Mouse (Mus musculus): ENCODE results near the gene Tsks. TPM values are rescaled to one million over a fixed set of nuclear protein-coding genes. Genes with fewer than 3 reads are reported as not detected.

The Tsks gene
- polyA plus RNA-seq, 1 experiment from 2014 or later, result 0.14 TPM

DNA sequence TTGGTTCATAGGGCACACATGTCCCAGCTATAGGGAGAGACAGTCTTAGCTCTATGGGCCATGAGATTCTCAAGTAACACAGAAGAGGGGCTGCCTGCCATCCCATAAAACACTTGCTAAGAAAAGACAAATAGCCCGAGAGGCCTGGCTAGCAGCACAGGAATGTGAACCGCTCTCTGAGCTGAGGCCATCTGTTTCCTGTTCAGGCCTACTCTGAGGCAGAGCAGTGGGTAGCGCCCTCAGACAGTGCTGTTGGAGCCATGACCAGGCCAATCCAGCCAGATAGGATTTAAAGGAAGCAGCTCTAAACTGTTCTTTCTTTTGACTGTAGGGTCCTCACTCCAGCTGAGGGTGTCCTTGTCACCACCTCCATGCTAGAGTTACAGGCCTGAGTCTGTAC, 61.5 kb downstream of the Tsks start:
- no peak overlapping the region for H3K27ac ChIP-seq
- no peaks in the 10 kb centered on the region for H3K9me3 ChIP-seq
- ATAC-seq, result no peak
- no peak overlapping the region for H3K9ac ChIP-seq
- no peaks in the 10 kb centered on the region for H3K27me3 ChIP-seq (replicated peaks)
- peaks cover 80% of the 10 kb centered on the region for H3K36me3 ChIP-seq
- H3K4me2 ChIP-seq (replicated peaks), result no peak overlapping the region
- peaks cover 7% of the 10 kb centered on the region; the same call in 1 of the 2 replicates for H3K4me1 ChIP-seq (replicated peaks)
- no peak overlapping the region for H3K4me3 ChIP-seq (replicated peaks)
- 58% methylated on average over 3 of the region's 3 CpGs for WGBS

DNA sequence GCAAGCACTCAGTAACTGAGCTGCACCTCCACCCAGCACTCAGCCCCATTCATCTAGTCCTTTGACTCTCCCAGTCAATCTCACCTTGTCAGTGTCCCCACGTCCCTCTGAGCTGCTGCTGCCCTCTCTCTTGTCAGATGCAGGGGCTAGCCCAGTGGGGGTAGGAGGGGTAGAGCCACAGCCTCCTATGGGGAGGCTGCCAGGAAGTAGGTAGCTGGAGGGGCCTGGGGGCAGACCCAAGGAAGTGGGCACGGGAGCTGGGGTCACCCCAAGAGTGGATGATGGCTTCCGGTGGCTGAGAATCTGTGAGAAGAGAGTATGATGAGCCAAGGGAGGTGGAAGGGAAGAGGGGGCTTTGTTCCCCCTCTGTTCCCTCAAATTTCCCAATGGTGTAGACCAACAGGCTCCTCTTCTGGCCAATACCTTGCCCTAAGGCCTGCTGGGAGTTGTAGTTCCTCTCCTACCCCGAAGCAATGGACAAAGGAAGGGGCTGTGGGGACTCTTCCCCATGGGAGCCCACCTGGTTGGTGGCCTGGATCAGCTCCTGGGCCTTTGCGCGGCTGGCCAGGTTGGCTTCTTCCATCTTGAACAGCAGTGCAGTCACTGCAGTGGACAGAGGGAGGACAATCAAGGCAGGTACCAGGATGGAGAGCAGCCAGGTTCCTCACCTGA, 62.5 kb downstream of the Tsks start:
- ATAC-seq, result no peak
- no peaks in the 10 kb centered on the region for H3K27me3 ChIP-seq (replicated peaks)
- H3K4me3 ChIP-seq (replicated peaks), result no peak overlapping the region
- H3K9me3 ChIP-seq, result no peaks in the 10 kb centered on the region
- H3K36me3 ChIP-seq, result peaks cover 84% of the 10 kb centered on the region
- H3K27ac ChIP-seq, result no peak overlapping the region
- H3K4me1 ChIP-seq (replicated peaks), result 0 out of 2 replicates have a peak, but pooled peaks cover 3% of the 10 kb centered on the region
- H3K4me2 ChIP-seq (replicated peaks), result no peak overlapping the region
- H3K9ac ChIP-seq, result no peak overlapping the region
- 88% methylated on average over 6 of the region's 6 CpGs for WGBS

DNA sequence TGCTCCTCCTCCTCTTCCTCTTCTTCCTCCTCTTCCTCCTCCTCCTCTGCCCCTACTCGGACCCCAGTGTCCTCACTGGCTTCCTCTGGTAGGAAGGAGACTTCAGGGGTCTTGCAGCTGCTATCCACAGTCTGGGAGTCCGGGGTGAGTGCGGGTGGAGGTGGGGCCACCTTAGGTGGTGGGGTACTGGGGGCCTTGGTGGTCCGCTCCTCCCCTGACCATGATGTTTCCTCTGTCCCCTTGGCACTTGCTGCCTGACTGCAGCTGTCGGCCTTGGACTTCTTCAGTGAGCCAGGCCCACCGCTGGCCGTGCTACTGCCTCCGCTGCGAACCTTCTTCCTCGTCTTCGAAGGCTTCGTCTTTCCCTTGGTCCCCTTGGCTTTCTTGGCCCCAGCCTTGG, 63.5 kb downstream of the Tsks start:
- Histone ChIP-seq H3K9ac (no peak overlapping the region), H3K4me2 (replicated peaks) (no peak overlapping the region), H3K27me3 (replicated peaks) (no peaks in the 10 kb centered on the region), H3K27ac (no peak overlapping the region), H3K4me1 (replicated peaks) (0 out of 2 replicates have a peak, but pooled peaks cover 3% of the 10 kb centered on the region), H3K9me3 (no peaks in the 10 kb centered on the region), H3K36me3 (peaks cover 86% of the 10 kb centered on the region), H3K4me3 (replicated peaks) (no peak overlapping the region)
- no peak for ATAC-seq
- 94% methylated on average over 12 of the region's 12 CpGs for WGBS

DNA sequence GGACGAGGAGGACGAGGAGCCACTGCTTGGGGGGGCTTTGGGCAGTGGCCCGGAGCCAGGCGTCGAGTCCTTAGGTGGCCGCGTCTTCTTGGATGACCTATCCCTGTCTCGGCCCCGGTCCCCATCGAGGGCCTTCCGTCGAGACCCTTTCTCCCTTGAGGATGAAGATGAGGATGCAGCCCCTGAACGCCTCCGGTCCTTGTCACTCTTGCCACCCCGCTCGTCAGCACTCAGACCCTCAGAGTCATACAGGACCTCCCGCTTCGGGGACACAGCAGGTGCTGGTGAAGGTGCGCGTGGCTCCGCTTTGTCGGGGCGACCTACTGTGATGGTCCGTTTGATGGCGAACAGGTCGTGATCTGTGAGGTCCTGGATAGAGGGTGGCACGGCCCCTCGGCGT, 64.1 kb downstream of the Tsks start:
- no peak overlapping the region for H3K9ac ChIP-seq
- no peaks in the 10 kb centered on the region for H3K27me3 ChIP-seq (replicated peaks)
- H3K27ac ChIP-seq, result no peak overlapping the region
- no peak for ATAC-seq
- no peak overlapping the region for H3K4me3 ChIP-seq (replicated peaks)
- no peak overlapping the region for H3K4me2 ChIP-seq (replicated peaks)
- H3K9me3 ChIP-seq, result no peaks in the 10 kb centered on the region
- 96% methylated on average over 29 of the region's 29 CpGs for WGBS
- peaks cover 86% of the 10 kb centered on the region for H3K36me3 ChIP-seq
- no peaks in the 10 kb centered on the region for H3K4me1 ChIP-seq (replicated peaks)

Other genes starting within 250 kb of the Tsks start
- not detected in 2 replicates for gene Izumo2, start 234.5 kb upstream of the Tsks start, polyA plus RNA-seq (2015; fragmentation: Nextera tagmentation; extraction: Ambion mirVana)
- gene Vrk3, start 194.8 kb upstream of the Tsks start, polyA plus RNA-seq (2015; fragmentation: Nextera tagmentation; extraction: Ambion mirVana), result 36.0 and 39.4 TPM in 2 replicates
- gene Zfp473, start 192.2 kb upstream of the Tsks start, polyA plus RNA-seq (2015; fragmentation: Nextera tagmentation; extraction: Ambion mirVana), result 2.0 and 2.5 TPM in 2 replicates
- 87.4 and 89.2 TPM in 2 replicates for gene Nup62, start 127.1 kb upstream of the Tsks start, polyA plus RNA-seq (2015; fragmentation: Nextera tagmentation; extraction: Ambion mirVana)
- 0.78 and 1.5 TPM in 2 replicates for gene Il4i1, start 126.8 kb upstream of the Tsks start, polyA plus RNA-seq (2015; fragmentation: Nextera tagmentation; extraction: Ambion mirVana)
- gene Atf5, start 126.5 kb upstream of the Tsks start, polyA plus RNA-seq (2015; fragmentation: Nextera tagmentation; extraction: Ambion mirVana), result 6.2 and 6.6 TPM in 2 replicates
- 112 and 116 TPM in 2 replicates for gene Akt1s1, start 94.2 kb upstream of the Tsks start, polyA plus RNA-seq (2015; fragmentation: Nextera tagmentation; extraction: Ambion mirVana)
- gene Tbc1d17, start 94.1 kb upstream of the Tsks start, polyA plus RNA-seq (2015; fragmentation: Nextera tagmentation; extraction: Ambion mirVana), result 71.0 and 71.3 TPM in 2 replicates
- gene Pnkp, start 86.1 kb upstream of the Tsks start, polyA plus RNA-seq (2015; fragmentation: Nextera tagmentation; extraction: Ambion mirVana), result 25.9 and 29.0 TPM in 2 replicates
- gene Ptov1, start 73.4 kb upstream of the Tsks start, polyA plus RNA-seq (2015; fragmentation: Nextera tagmentation; extraction: Ambion mirVana), result 239 and 253 TPM in 2 replicates
- gene Med25, start 50.5 kb upstream of the Tsks start, polyA plus RNA-seq (2015; fragmentation: Nextera tagmentation; extraction: Ambion mirVana), result 88.2 and 91.8 TPM in 2 replicates
- gene Fuz, start 47.1 kb upstream of the Tsks start, polyA plus RNA-seq (2015; fragmentation: Nextera tagmentation; extraction: Ambion mirVana), result 17.0 and 18.8 TPM in 2 replicates
- 60.1 and 65.0 TPM in 2 replicates for gene Ap2a1, start 13.7 kb upstream of the Tsks start, polyA plus RNA-seq (2015; fragmentation: Nextera tagmentation; extraction: Ambion mirVana)
- 16.1 and 16.5 TPM in 2 replicates for gene Cpt1c, start 31.6 kb downstream of the Tsks start, polyA plus RNA-seq (2015; fragmentation: Nextera tagmentation; extraction: Ambion mirVana)
- 449 and 456 TPM in 2 replicates for gene Prmt1, start 43.4 kb downstream of the Tsks start, polyA plus RNA-seq (2015; fragmentation: Nextera tagmentation; extraction: Ambion mirVana)
- gene Irf3, start 54.4 kb downstream of the Tsks start, polyA plus RNA-seq (2015; fragmentation: Nextera tagmentation; extraction: Ambion mirVana), result 89.9 and 99.6 TPM in 2 replicates
- gene Bcl2l12, start 55.5 kb downstream of the Tsks start, polyA plus RNA-seq (2015; fragmentation: Nextera tagmentation; extraction: Ambion mirVana), result 37.3 and 43.6 TPM in 2 replicates
- gene Scaf1, start 73.2 kb downstream of the Tsks start, polyA plus RNA-seq (2015; fragmentation: Nextera tagmentation; extraction: Ambion mirVana), result 32.0 and 33.6 TPM in 2 replicates
- 57.6 and 61.0 TPM in 2 replicates for gene Rras, start 74.8 kb downstream of the Tsks start, polyA plus RNA-seq (2015; fragmentation: Nextera tagmentation; extraction: Ambion mirVana)
- 7.1 and 8.7 TPM in 2 replicates for gene Prr12, start 109.7 kb downstream of the Tsks start, polyA plus RNA-seq (2015; fragmentation: Nextera tagmentation; extraction: Ambion mirVana)
- gene Nosip, start 119.2 kb downstream of the Tsks start, polyA plus RNA-seq (2015; fragmentation: Nextera tagmentation; extraction: Ambion mirVana), result 49.5 and 50.5 TPM in 2 replicates
- gene Prrg2, start 119.5 kb downstream of the Tsks start, polyA plus RNA-seq (2015; fragmentation: Nextera tagmentation; extraction: Ambion mirVana), result 29.2 and 29.5 TPM in 2 replicates
- gene Rcn3, start 149.0 kb downstream of the Tsks start, polyA plus RNA-seq (2015; fragmentation: Nextera tagmentation; extraction: Ambion mirVana), result 265 and 267 TPM in 2 replicates
- 153 and 168 TPM in 2 replicates for gene Fcgrt, start 160.6 kb downstream of the Tsks start, polyA plus RNA-seq (2015; fragmentation: Nextera tagmentation; extraction: Ambion mirVana)
- gene Rps11, start 181.2 kb downstream of the Tsks start, polyA plus RNA-seq (2015; fragmentation: Nextera tagmentation; extraction: Ambion mirVana), result 1,711 TPM in 2 replicates
- 1,301 and 1,445 TPM in 2 replicates for gene Rpl13a, start 185.6 kb downstream of the Tsks start, polyA plus RNA-seq (2015; fragmentation: Nextera tagmentation; extraction: Ambion mirVana)
- gene Gm45713, start 193.0 kb downstream of the Tsks start, polyA plus RNA-seq (2015; fragmentation: Nextera tagmentation; extraction: Ambion mirVana), result 0.24 and 0.28 TPM in 2 replicates
- gene Flt3l, start 193.2 kb downstream of the Tsks start, polyA plus RNA-seq (2015; fragmentation: Nextera tagmentation; extraction: Ambion mirVana), result 1.8 and 2.0 TPM in 2 replicates
- 94.1 and 98.9 TPM in 2 replicates for gene Pih1d1, start 211.1 kb downstream of the Tsks start, polyA plus RNA-seq (2015; fragmentation: Nextera tagmentation; extraction: Ambion mirVana)
- 79.0 and 87.3 TPM in 2 replicates for gene Aldh16a1, start 211.4 kb downstream of the Tsks start, polyA plus RNA-seq (2015; fragmentation: Nextera tagmentation; extraction: Ambion mirVana)
- 0.13 and 0.15 TPM in 2 replicates for gene Slc17a7, start 220.7 kb downstream of the Tsks start, polyA plus RNA-seq (2015; fragmentation: Nextera tagmentation; extraction: Ambion mirVana)
- gene Gfy, start 236.4 kb downstream of the Tsks start, polyA plus RNA-seq (2015; fragmentation: Nextera tagmentation; extraction: Ambion mirVana), result not detected in 2 replicates
- not detected in 2 replicates for gene Pth2, start 237.8 kb downstream of the Tsks start, polyA plus RNA-seq (2015; fragmentation: Nextera tagmentation; extraction: Ambion mirVana)